Mouse (Mus musculus) retina, adult 2 months (tissue): Measurements from ENCODE around the gene Lrrc8c.
A peak's percentile ranks its signal among the peaks of the same experiment; 100 is the strongest.

Experiments
- DNase-seq: peaks from one replicate; pipeline ENCODE4 v3.0.0-alpha.2; 2012; ENCODE audit warnings: low read depth, low spot score

The Lrrc8c gene

GRCm38 (mm10) chr5:105638916-105639315 is 119.7 kb downstream of the Lrrc8c start:
- no peak for DNase-seq

DNA sequence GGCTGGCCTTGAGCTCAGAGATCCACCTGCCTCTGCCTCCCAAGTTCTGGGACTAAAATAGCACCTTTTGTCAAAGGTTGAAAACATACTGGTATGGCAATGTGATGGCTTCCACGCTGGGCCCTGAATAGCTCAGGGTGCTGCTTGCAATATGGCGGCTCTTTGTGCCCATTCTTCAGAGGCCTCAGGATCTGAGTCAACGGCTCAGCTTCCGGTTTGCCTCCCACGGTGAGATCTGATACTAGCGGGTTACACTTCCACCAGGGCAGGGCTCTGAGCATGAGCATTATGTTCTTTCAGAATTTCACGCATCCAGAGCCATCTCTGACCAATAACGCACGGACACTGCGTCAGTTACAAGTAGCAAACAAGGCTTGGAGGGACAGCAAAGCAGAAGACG is 120.2 kb downstream of the Lrrc8c start:
- DNase-seq, result no peak

- DNase-seq, result no peak
Observed at GRCm38 (mm10) chr5:105642517-105642916, 123.3 kb downstream of the Lrrc8c start.

DNA sequence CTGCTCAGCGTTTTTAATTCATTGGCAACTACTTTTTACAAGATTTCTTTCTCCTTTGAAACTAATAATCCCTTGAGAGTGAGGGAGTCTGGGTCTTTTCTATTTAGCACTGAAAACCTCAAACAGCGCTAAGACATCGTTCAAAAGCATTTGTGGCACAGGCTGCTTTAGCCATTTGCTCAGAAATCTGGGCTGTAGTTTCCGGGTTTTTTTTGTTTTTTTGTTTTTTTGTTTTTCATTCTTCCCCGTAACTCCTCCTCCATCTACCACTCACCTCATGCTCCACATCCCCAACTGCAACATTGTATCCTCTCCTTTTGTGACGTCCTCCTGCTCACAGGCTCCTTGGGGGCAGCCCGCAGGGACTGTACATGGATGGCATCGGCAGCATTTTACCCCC is 124.1 kb downstream of the Lrrc8c start:
- DNase-seq, result no peak

DNA sequence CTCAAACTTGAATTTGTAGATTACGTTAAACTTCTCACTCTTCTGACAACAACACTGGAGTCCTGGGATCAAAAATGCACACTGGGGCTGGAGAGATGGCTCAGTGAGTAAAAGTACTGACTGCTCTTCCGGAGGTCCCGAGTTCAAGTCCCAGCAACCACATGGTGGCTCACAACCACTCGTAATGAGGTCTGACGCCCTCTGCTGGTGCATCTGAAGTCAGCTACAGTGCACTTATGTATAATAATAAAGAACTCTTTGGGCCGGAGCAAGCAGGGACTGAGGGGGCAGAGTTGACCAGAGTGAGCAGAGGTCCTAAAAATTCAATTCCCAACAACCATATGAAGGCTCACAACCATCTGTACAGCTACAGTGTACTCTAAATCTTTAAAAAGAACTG is 125.0 kb downstream of the Lrrc8c start:
- DNase-seq, result no peak

DNA sequence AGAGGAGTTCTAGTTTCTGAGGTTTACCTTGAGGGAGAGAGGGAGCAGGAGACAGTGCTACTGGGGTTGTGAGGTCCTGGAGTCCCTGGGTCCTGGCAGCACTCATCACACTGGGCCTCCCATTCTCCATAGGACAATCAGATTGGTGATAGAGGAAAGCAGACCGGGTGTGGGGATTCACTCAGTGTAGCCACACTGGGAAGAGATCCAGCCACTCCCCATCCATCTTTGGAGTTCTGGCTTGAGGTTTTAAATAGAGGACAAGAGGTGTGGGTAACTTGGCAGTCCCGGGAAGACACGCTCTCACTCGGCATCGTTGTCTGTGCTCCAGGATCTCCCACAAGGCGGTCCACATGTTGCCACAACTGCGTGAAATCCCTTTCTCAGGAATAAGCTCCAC is 127.9 kb downstream of the Lrrc8c start:
- DNase-seq, result no peak

DNA sequence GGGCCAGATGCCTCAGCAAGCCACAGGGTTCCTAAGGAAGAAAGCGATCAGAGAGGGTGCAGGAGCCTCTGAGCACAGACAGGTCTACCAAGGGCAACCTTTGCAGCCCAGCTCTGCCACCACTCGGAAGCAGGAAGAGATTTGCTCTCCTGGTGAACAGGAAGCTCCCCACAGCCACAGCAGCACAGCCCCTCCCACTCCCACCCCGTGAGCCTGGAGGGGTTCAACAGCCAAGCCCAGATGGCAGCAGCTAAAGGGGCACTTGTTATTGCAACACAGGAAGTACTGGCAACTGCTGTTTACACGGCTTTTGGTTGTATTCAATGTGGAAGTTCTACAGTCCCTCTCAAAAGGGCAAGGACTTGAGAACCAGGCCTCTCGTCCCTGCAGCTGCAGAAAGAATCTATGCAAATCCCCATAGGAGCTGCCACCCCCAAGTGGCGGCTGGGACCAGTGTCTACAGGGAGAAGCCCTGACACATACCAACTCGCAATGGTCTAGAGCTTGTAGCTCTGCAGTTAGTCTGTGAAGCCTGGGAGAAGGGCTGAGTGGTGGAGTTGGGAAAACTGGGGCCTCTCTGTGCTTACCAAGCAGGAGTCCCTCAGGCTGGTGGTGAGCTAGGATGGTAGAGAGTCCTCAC is 129.6 kb downstream of the Lrrc8c start:
- DNase-seq, result no peak

DNA sequence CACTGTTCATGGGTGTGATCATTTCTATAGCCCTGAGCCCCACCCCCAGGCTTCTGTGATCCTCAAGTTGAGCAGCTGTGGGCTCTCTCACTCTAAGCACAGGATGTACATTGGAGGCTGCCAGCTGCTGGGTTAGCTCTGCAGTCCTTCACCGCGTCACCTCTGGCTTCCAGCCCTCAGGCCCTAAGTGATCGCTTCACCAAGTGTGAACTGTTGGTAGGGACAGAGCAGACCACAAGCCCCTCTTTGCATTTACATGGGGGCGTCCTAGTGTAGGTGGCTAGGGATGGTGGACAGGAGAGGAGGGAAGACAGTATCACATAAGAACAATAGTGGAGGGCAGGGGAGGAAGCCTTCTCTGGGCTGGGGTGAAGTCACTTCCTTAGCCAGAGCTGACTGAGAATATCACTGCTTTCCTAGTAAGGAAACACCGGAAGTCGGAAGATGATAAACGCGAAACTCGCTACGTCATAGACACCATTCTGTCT is 130.4 kb downstream of the Lrrc8c start:
- DNase-seq, result no peak

- no peak for DNase-seq
Observed at GRCm38 (mm10) chr5:105650728-105651479, 131.7 kb downstream of the Lrrc8c start.

DNA sequence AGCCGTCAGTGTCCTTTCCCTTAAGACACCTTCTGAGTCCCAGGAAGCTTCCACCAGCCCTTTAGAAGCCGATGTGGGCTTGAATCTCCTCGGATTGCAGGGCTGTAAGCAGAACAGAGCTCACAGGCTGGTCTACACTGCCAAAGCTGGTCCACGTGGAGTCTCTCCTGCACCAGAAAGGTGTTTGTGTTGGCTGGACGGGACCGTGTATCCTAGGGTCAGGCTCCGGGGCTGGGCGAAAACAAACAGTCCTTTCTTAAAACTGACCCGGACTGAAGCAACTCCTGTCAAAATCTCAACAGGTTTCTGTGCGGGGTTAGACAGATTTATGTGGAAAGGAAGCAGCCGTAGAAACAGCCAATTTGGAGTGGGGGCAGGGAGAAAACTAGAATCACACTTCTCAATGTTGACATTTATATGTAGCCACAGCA is 132.4 kb downstream of the Lrrc8c start:
- DNase-seq, result no peak

DNA sequence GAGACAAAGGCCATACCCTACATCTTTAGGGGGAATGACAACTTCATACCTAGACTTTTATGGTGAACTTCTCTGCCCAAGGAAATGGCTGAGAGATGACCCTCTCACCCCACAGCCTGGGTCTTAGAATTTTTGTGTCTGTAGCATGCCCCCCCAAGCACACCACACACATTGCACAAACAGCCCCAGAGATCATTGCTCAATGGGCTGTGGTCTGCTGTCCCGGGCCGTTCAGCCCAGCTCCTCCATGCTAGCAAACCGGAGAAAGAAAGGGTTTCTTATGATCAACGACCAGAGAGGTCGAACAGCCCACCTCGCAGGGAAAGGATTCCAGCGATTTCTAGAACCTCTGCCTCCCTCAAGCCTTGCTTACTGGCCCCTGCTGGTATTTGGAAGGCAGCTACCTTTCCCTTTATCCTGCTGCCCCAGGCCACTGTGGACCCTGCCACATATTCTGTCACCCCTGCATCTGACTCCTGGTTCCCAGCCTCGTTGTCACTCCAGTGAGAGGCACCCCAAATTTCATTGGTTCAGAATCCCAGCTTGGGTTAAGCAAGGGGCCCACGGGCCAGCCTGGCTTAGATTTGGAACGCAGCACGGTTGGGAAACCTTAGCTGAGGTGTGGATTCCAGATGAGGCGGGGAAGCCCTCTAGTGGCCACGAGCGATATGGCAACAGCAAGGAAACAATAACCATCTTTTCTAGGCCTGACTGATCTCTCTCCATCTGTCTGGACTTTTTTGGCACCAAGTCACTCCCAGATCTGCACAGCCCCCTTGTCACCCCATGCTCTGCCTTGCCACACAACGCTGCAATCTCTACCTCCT is 135.3 kb downstream of the Lrrc8c start:
- DNase-seq, result peak; percentile 45

DNA sequence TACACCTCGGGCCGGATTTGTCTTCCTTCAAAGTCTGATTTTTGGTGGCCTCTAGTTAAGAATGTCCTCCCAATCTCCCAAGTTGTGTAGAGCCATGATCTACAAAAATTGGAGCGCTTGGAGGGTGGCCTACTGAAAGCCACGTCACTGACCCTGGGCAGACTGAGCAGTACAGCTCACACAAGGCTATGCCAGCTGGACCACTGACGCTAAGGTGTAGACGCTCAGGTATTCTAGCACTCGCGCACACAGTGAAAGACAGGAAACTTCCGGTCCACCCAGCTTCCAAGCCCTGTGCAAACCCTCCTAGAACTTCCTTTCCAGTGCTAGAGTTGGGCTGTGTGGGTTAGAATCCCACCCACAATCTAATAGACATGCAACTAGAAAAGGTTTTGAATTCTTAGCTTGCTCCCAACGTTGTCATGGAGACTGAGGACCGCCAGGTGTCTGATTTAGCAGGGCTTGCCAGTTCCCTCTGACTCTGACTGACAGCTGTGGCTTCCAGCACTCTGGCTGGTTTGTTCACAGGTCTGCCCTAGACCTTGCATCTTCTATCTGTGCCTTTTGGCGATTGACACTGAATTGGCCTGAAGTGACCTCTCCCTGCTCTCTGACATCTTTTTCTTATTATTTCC is 136.0 kb downstream of the Lrrc8c start:
- no peak for DNase-seq

- no peak for DNase-seq
Observed at GRCm38 (mm10) chr5:105661894-105662293, 142.7 kb downstream of the Lrrc8c start.
